Mouse (Mus musculus) spleen, postnatal 14 days (tissue): ENCODE measurements around the gene Tulp2.
"Not testable (repeated sequence)": the region's sequence is repeated elsewhere in the genome, so short reads cannot be mapped to it uniquely, and the experiment has no call there.

Experiments
- DNase-seq, 2 experiments: peaks; one replicate each; pipeline ENCODE4 v3.0.0; 2021 to 2022; ENCODE audit warnings: low spot score in 2 of 2

Tulp2 gene

DNA sequence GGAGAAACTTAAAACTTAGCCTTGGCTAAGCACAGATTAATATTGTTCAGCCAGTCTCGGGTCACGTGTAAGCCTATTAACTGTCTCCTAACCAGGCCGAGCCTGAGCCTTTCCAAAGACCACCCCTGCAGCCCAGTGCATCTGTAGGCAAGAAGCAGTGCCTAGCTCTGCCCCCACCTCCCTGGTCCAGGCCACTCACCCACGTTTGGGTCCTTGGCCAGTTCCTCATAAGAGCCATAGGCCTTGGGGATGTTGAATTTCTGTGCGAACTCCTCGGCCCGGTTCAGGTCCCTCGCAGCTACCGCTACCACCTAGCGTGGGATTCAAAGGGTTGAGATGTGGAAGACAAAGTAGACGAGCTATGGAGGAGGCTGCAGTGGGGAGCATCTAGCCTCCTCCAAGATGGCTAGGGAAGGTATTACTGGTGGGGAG lies 6.2 kb downstream of the Tulp2 start:
- DNase-seq, result no peak

DNA sequence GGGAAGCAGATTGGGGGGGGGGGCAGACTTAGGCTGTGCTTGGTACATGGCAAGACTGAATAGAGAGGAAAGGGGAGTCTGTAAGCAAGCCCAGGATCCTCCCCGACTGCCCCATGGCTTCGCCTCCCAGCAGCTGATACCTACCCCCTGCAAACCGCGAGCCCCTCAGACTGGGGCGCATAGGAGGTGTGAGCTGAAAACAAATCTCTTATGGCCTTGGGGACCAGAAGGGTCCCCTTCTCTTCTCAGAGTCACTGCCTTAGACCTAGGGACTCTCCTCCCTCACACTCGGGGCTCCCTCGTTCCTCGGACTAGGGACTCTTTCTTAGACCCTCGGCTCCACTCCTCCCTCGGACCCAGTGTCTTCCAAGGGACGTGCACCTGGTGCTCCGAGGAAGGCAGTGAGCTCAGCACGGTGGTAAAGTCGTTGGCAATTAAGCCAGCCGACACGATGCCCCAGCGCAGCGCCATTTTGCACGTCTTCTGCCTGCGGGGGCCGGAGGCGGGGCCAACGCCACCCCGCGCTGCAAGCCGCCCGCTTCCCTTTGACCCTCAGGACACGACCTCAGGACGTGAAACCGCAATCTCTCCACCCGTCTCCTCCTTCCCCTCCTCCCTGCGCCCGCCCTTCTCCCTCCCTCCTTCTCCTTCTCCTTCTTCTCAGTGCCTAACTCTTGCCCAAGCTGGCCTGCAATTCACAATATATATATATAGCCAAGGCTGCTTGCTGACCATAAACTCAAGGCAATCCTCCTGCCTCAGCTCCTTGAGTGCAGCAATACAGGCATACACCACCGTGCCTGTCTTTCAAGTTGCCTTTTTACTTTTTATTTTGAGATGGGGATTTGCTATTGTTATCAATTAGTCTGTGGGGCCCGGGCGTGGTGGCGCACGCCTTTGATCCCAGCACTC lies 6.9 kb downstream of the Tulp2 start, which contains the start of gene Dhdh:
Gene Dhdh, minus strand, starts transcription at position 513 of the 912 bp plus-strand sequence.
- peak; percentile 32 to 37 for DNase-seq

DNA sequence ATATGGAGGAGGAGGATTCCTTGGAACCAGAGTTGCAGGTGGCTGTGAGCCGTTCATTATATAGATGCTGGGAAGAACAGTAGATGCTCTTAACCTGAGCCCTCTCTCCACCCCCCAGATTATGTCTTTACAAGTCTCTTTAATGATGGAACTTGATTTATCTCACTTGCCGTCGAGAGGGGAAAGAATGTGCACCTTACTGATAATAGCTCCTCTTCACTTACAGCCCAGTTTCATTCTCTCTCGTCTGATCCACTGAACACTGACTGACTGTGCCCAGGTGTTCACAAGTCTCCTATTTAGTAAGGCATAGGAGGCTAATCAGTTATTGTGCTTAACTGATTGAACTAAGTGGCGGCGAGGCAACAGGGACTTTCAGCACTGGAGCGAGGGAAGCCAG lies 7.9 kb downstream of the Tulp2 start:
- DNase-seq, result no peak

DNA sequence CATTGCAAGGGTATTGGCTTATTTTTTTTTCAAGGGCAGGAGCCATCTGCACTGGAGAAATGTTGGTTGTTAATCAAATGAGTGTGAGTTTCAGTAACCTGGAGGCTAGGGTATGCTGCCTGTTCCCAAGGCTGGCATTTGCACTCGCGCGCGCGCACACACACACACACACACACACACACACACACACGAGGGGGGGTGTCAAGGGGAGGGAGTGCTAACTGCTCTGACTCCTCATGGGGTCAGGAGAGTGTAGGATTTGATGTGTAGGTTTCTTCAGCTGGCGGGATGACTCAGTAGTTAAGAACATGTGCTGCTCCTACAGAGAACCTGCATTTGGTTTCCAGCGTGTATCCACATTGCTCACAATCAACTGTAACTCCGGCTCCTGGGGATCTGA lies 9.1 kb downstream of the Tulp2 start:
- no peak for DNase-seq

DNA sequence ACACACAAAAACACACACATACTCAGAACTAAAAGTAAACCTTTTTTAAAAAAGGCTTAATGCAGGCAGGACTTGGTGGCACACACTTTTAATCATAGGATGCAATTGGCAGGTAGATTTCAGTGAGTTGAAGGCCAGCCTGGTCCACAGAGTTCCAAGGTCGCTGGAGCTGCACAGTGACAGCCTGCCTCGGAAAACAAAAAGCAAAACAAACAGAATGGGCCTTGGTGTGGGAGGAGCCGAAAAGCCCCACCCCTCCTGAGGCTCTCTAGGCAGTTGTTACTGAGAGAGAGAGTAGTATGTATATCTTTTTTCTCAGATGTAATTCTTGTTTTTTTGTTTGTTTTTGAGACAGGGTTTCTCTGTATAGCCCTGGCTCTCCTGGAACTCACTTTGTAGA lies 9.6 kb downstream of the Tulp2 start:
- DNase-seq, result no peak

DNA sequence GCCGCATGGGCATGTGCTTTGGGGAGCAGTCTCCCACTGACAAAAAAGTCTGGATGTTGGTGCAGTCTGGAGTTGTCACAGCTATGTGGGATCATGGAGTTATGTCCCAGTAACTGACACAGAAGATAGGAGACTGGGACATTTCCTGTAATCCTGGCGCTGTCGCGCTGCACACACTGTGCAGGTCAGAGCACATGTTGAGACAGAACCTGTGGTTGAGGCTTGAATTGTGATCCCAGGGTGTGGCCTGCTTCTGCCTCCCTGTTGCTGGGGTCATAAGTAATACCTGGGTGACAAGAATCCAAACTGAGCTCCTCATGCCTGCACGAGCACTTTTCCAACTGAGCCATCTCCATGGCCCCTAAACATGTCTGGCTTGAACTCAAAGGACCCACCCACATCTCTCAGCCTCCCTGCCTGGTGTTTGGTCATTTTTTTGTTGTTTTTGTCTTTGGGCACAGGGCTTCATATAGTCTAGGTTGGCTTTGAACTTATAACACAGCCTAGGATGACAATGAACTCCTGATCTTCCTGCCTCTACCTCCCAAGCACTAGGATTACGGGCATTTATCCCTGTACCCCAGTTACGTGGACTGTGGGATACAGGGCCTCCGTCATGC lies 10.7 kb downstream of the Tulp2 start:
- DNase-seq, result no peak

DNA sequence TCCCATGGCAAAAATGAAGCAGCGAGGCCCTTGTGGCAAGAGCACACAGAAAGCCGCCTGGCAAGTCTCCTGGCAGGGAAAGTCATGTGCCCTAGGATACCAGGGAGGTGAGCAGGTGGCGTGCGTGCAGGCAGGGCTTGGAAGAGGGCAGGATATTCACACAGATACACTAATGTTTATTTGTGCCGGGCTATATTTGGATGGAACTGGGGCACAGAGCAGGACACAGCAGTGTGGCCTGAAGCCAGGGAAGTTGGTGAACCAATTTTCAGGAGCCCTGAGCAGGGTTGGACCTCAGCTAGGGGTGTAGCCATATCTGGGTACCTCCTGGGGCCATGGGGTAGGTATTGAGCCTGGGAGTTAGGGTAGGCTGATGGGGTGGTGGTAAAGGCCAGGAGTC lies 11.3 kb downstream of the Tulp2 start:
- no peak for DNase-seq

DNA sequence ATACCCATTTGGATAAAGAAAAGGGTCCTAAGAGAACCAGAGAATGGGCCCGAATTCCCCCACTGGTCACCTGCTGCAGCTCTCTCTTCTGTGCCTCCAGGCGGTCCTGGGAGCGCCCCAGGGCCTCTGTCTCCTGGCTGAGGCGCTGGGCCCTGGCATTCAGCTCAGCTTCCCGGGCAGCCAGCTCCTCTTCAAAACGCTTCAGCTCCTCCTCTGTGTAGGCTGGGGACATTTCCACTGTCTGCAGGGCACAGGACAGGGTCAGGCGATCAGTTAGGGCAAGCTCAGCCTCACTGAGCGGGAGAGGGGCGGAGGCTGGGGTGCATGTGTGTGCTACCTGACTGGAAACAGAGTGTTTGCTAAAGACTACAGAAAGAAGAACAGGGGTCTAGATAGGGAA lies 12.9 kb downstream of the Tulp2 start:
- DNase-seq, result no peak

DNA sequence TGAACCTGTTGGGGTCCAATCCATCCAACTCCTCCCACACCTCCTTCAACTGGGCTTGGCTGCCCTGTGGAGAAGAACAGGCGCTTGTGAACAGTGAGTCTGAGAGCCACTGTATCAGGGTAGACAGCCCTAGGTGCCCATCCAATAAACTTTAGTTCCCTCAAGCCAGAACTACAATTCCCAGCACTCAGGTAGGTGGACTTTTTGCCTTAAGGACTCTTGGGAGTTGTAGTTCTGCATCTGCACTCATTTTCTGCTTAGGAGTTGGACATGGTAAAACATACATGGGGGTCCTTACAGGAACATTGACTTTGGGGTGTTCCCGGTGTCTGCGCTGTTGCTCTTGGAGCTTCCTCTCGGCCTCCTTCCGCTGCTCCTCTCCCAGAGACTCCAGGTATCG lies 16.8 kb downstream of the Tulp2 start:
- DNase-seq, result no peak

DNA sequence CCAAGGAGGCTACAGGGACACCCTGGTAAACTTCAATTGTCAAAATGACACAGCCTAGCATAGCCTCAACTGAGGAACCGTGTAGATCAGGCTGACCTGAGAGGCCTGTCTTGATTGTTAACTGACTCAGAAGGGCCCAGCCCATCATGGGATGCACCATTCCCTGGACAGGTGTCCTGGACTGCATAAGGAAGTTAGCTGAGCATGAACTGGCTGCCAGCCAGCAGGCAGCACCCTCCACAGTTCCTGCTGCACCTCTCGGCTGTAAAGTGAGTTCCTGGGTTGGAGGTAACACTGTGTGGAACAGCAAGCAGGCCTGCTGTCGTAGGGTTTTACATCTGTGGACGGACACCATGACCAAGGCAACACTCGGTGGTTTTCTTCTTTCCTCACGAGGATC lies 25.9 kb downstream of the Tulp2 start:
- no peak for DNase-seq

DNA sequence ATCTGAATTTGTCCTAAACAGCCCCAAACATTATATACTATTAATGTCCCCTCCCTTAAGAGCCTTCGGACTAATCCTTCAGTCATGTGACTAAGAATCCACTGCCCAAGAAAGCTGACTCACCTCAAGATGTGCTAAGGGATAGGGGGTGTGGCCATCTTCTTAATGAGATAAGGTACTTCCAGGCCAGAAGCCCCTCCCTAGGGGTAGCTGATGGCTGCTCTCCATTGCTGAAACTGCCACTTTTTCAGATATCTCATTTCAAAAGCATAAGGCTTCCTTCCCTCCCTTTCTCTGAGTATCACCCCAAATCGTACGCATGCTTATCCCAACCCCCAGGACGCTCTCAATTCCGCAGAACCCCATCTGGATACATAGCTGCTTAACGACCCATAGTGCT lies 26.9 kb downstream of the Tulp2 start:
- DNase-seq, result peak in 1 of 2 experiments; percentile 26

DNA sequence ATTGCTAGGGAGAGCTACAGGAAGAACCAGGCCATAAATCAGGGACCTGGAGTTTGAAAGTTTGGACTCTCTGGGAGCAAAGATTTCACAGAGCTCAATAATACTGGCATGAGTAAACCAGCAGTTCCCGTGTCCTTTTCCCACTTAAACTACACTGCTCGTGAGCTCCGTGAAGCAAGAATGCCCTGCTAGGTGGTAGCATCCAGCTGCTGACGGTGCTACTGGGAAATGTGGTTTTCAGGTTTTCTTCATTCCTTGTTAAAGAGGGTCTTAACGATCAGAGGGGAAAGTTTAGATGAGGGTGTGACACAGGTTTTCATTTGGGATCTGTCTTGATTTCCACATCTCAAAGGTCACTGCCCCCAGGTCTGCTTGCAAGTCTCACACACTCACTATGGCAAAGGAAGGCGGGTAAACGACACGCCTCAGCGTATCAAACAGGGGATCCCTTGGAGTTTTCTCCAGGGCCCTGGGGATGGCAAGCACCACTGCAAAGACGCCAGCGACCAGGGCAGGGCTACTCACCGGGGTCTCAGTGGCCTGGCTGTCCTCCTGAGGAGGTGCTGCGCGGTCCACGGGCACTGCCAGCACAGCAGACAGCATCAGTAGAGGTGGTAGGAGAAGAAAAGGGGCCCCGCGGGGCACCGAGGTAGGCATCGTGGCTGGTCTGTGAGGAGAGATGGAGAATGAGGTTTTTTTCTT lies 27.7 kb downstream of the Tulp2 start:
- peak in 1 of 2 experiments; percentile 13 for DNase-seq

DNA sequence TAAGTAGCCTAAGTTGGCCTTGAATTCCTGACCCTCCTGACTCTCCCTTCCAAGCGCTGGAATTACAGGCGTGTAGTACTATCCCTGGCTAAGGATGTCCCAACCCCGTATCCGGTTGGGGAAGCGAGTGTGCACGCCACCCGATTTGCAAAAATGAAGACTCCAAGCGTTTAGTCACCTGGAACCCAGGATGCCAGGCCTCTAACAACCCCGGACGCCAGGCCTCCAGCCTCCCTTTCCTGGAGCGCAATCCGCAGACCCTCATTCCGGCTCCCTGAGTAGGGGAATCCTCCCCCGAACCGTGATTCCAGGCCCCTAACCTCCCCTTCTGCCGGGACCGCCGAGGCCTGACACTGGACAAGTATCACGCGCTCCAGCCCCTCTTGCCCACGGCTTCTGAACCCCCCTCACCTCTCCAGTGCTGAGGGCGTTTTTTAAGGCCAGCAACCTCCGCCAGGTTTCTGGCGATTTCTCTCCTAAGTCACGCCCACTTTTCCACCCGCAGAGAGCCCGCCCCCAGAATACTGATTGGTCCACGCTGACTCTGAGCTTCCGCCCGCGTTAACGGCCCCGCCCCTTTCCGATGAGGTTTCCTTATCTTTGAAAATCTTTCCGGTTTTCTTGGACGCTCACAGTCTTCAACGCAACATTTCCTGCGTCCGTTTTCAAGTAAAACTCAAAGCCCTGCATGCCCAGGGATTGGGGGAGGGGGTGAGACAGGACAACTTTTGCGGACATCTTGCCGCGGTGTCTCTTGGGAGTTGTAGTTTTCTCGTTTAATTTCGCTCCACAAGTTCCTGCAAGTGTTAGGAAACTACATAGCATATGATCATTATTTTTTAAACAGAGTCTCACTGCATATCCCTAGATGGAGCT lies 28.5 kb downstream of the Tulp2 start, which contains the start of gene Nucb1:
Gene Nucb1, minus strand, starts transcription at position 495 of the 876 bp plus-strand sequence.
- DNase-seq, result peak; percentile 88

DNA sequence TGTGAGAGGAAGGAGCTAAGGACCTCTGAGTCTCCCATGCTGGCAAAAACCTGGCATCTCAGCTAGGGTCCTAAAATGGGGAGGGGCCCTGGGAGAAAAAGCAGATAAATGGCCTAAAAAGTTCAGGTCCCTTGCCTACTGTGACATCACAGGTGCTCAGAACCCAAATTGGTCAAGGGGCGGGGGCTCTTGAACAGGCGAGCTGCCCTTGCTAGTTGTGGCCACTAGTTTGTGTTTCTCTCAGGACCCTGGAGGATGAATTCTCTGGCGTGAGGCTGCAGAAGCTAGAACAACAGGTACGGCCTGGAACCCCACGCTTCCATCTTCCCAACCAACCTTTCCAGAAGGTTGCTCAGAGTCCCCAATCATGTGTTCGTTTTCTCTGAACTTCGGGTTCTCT lies 32.7 kb downstream of the Tulp2 start:
- no peak for DNase-seq

DNA sequence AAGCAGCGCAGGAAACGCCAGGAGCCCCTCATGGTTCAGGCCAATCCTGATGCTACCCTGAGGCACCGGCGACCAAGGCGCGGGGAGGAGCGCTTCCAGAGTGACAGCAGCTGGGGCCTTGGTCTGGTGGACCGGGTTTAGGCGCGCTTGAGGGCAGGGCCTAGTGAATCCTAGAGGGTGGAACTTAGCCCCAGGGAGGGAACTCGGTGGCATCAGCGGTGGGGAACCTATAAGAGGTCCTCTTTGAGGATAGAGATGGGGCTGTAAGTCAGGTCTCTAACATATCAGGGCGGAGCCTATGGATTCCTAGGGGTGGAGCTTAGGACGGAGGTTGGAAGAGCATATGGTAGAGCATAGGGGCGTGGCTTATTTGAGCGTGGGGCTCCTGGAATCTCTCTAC lies 33.8 kb downstream of the Tulp2 start:
- no peak for DNase-seq

DNA sequence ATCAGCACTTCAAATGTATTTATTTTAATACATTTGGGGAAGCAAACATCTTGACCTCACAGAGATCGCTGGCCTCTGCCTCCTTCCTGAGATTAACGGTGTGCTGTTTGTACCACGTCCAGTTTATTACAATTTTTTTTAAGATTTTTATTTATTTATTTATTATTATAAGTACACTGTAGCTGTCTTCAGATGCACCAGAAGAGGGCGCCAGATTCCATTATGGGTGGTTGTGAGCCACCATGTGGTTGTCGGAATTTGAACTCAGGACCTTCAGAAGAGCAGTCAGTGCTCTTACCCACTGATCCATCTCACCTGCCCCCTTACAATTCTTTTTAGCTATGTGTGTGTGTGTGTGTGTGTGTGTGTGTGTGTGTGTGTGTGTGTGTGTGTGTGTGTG lies 35.2 kb downstream of the Tulp2 start:
- not testable (repeated sequence) for DNase-seq

DNA sequence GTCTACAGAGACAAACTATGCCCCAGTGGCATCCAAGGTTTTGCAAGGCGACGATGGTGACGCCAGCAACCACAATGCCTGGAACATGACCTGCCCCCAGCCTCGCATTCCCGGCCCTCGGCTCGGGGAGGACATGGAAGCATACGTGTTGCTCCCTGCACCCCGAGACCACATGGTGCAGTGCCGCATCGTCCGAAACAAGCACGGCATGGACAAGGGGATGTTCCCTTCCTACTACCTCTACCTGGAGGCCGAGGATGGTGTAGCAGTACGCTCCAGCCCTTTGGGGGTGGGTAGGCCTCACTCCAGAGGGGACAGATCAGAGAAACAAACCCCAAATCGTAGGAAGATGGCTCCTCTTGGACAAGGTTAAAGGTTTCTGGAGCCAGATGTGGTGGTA lies 36.9 kb downstream of the Tulp2 start:
- no peak for DNase-seq

DNA sequence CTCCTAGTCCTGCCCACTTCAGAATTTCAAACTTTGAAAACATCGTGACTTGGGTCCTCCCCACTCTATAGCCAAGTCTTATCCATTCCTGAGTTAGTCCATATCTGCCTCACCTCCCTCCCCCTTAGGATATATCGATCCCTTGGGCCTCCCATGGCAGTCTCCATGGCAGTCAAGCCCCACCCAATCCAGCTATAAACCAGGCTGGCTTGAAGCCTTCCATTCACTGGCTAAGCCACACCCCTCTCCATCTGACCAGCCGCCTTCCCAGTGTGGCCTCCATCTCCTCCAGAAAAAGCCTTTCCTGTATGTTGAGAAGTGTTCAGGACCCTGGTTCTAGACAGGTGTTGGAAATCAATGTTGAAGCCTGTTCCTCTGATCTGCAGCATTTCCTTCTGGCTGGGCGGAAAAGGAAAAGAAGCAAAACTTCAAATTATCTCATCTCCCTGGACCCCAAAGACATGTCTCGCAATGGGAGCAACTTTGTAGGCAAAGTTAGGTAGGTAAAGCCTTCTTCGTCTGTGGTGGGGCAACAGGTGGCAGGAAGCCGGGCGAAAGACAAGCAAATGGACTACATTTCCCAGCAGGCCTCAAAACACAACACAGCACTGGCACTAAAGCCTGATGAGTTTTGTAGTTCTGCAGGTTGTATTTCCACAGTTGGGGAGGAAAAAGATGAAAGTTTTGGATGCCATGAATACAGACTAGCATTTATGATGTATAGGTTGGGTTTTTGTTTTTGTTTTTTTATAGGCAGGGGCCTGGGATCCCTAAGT lies 37.9 kb downstream of the Tulp2 start:
- no peak for DNase-seq

DNA sequence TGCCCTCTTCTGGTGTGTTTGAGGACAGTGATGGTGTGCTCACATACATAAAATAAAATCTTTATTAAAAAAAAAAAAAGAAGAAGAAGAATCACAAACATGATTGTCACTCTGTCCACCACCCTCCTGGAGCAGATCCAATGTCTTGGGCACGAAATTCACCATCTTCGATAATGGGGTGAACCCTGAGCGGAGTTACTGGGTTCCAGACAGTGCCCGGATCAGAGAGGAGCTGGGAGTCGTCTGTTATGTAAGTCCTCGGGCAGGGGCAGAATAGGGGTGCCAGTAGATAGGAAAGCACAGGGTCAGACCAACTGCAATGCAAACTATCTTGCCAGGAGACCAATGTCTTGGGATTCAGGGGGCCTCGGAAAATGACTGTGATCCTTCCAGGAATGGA lies 38.9 kb downstream of the Tulp2 start:
- DNase-seq, result no peak

DNA sequence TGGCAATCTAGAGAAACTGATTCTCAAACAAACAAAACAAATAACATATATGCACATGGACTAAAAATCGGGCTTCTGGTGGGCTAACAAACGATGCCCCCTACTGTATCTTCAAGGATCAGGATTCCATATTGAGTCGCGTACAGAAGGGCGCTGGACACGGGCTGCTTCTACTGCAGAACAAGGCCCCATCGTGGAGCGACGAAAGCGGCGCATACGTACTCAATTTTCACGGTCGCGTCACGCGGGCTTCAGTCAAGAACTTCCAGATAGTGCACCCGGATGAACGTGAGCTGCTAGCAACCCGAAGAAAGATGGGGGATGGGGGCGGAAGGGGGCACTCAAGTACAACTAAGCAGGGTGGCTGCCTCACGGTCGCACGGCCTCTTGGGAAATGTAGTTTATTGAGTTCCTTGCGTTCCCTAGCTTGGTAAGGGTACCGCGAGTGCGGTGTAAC lies 40.1 kb downstream of the Tulp2 start:
- DNase-seq, result peak; percentile 65 to 78
